Mouse (Mus musculus) limb, embryonic 11.5 days (tissue): ENCODE measurements around the gene Wdfy3. TPM values are rescaled to one million over a fixed set of nuclear protein-coding genes. Genes with fewer than 3 reads are reported as not detected.

Experiments
- ATAC-seq: fragments of 200-750 bp; cut with Nextera tagmentation; 2 replicates; pipeline ENCODE4 v1.8.0; 2017; ENCODE audit warnings: low read depth; ENCODE audit not compliant: insufficient number of reproducible peaks, low FRiP score, low TSS enrichment
- DNase-seq: peaks from one replicate; pipeline ENCODE4 v3.0.0-alpha.2; 2015; ENCODE audit warnings: low spot score
- H3K27ac ChIP-seq: fragments of 300-500 bp; sonication (generic); replicated peaks from 2 replicates; pipeline ENCODE4 v1.5.1; 2014; ENCODE audit warnings: low read depth, mild to moderate bottlenecking, low read length
- H3K27me3 ChIP-seq: fragments of 300-500 bp; sonication (generic); 2 replicates; pipeline ENCODE4 v1.6.1; 2014; ENCODE audit warnings: mild to moderate bottlenecking, low read length, mixed read lengths; ENCODE audit not compliant: control insufficient read depth, insufficient read depth
- H3K36me3 ChIP-seq: fragments of 300-500 bp; sonication (generic); 2 replicates; pipeline ENCODE4 v1.6.1; 2014; ENCODE audit warnings: mild to moderate bottlenecking, low read length, moderate library complexity, mixed read lengths; ENCODE audit not compliant: control insufficient read depth, insufficient read depth
- H3K4me1 ChIP-seq: fragments of 300-500 bp; sonication (generic); 2 replicates; pipeline ENCODE4 v1.6.1; 2014; ENCODE audit warnings: low read length, mixed read lengths; ENCODE audit not compliant: control insufficient read depth, insufficient read depth
- H3K4me2 ChIP-seq: fragments of 300-500 bp; sonication (generic); 2 replicates; pipeline ENCODE4 v1.6.1; 2014; ENCODE audit warnings: low read depth, mild to moderate bottlenecking, moderate library complexity; ENCODE audit not compliant: severe bottlenecking
- H3K4me3 ChIP-seq: fragments of 300-500 bp; sonication (generic); 2 replicates; pipeline ENCODE4 v1.5.1; 2014; ENCODE audit warnings: low read depth, low read length
- H3K9ac ChIP-seq: fragments of 300-500 bp; sonication (generic); 2 replicates; pipeline ENCODE4 v1.6.1; 2014; ENCODE audit warnings: mild to moderate bottlenecking, low read length
- H3K9me3 ChIP-seq: fragments of 300-500 bp; sonication (generic); 2 replicates; pipeline ENCODE4 v1.6.1; 2016; ENCODE audit warnings: low read length; ENCODE audit not compliant: control insufficient read depth
- WGBS: fragments of 180-500 bp; shearing (Covaris S2); extraction: QIAGEN DNeasy Blood & Tissue Kit; methylation state at CpG from one replicate; pipeline ENCODE4 v1.1.7; 2014; 5-methylcytosine and 5-hydroxymethylcytosine counted together
- polyA plus RNA-seq: library from polyadenylated mRNA; unstranded; fragments of >200 nt; fragmentation: Nextera tagmentation; extraction: Ambion mirVana; gene quantifications from 2 replicates; pipeline ENCODE4 v1.2.1, GENCODE M21; 2014

Wdfy3 gene
- polyA plus RNA-seq, 1 experiment from 2014 or later, result 16.5 TPM

DNA sequence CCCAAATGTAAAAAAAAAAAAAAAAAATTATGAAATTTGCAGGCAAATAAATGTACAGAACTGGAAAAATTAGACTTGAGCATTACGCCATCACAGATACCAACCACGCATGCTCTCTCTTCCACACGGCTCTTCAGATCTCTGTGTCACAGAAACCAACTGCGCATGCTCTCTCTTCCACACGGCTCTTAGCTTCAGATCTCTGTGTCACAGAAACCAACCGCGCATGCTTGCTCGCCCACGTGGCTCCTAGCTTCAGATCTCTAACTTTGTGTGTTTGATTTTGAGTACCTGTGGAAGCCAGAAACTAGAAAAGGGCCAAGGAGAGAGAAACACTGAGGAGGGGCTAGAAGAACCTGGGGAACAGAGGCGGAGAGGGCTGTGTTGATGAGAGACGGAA is 46.3 kb downstream of the Wdfy3 start:
- Histone ChIP-seq H3K36me3 (peaks cover 5% of the 10 kb centered on the region), H3K4me3 (no peak overlapping the region), H3K9ac (no peak overlapping the region), H3K4me2 (no peak overlapping the region), H3K9me3 (no peaks in the 10 kb centered on the region), H3K27ac (no peak overlapping the region), H3K4me1 (no peaks in the 10 kb centered on the region), H3K27me3 (no peaks in the 10 kb centered on the region)
- no peak for ATAC-seq
- DNase-seq, result no peak
- WGBS, result 94% methylated on average over 11 of the region's 11 CpGs

DNA sequence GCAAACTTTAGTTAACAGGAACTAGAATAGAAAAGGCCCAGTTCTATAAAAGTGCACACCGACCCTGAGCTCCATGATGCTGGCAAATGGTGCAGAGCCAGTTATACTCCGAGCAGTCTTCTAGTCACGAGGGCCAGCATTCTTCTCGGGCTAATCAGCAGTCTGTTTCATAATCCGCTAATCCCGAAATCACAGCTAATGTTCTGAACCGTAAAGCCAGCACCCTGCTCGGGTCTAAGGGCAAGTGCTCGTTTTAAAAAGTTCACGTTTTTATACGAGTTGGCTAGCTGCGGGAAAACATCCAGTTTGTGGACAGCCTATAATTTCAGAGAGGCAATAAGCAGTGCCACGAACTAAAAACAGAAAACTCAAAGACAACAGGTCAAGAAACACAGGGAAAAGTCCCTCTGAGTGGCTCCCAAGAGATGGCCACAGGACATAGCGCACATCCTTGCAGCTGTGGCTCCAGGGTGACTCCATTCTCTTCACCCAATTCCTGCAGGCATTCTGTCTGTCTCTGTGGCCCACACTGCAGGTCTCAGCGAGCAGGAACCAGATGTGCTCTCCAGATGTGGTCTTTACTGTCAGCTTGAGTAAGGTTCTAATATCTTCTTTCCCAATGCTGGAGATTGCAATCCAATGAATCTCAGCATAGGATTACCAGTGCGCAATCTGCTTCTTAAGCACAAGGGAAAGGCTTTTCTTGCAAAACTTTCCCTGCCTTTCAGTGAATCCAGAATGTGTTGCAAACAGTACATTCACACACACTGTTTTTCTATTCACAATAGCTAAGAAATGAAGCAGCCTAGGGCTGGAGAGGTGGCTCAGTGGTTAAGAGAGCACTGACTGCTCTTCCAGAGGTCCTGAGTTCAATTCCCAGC is 47.5 kb downstream of the Wdfy3 start:
- Histone ChIP-seq H3K9me3 (no peaks in the 10 kb centered on the region), H3K27ac (no peak overlapping the region), H3K4me3 (no peak overlapping the region), H3K27me3 (no peaks in the 10 kb centered on the region), H3K4me1 (no peaks in the 10 kb centered on the region), H3K4me2 (no peak overlapping the region), H3K9ac (no peak overlapping the region), H3K36me3 (peaks cover 5% of the 10 kb centered on the region)
- no peak for ATAC-seq
- DNase-seq, result no peak
- WGBS, result 85% methylated on average over 16 of the region's 16 CpGs

DNA sequence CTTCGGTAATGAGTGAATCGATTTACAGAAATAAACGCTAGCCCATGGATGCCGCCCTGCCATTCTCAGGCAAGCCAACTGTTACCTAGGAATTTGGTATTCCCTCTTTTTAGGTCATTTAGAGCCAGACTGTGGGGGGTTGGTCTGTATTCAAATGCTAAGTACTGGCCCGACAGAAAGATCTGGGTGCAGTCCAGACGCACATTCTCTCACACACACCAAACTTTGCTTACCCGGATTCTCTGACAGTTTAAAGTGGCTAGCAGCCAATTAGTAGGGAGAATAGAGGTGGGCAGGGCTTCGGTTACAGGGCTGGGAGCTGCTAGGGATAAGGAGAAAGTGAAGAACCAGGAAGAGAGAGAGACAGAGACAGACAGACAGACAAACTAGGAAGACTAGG is 55.5 kb downstream of the Wdfy3 start:
- ATAC-seq, result no peak
- no peak overlapping the region for H3K4me2 ChIP-seq
- WGBS, result 92% methylated on average over 8 of the region's 8 CpGs
- H3K9ac ChIP-seq, result no peak overlapping the region
- no peak overlapping the region for H3K27ac ChIP-seq
- 0 out of 2 replicates have a peak, but pooled peaks cover 2% of the 10 kb centered on the region for H3K9me3 ChIP-seq
- H3K4me1 ChIP-seq, result no peaks in the 10 kb centered on the region
- no peaks in the 10 kb centered on the region for H3K36me3 ChIP-seq
- no peaks in the 10 kb centered on the region for H3K27me3 ChIP-seq
- H3K4me3 ChIP-seq, result no peak overlapping the region
- DNase-seq, result no peak

GRCm38 (mm10) chr5:102013781-102014180 is 55.9 kb downstream of the Wdfy3 start:
- 0 out of 2 replicates have a peak, but pooled peaks cover 2% of the 10 kb centered on the region for H3K9me3 ChIP-seq
- no peak overlapping the region for H3K4me3 ChIP-seq
- H3K36me3 ChIP-seq, result no peaks in the 10 kb centered on the region
- H3K4me1 ChIP-seq, result no peaks in the 10 kb centered on the region
- WGBS, result 93% methylated on average over 7 of the region's 7 CpGs
- no peak overlapping the region for H3K9ac ChIP-seq
- H3K27ac ChIP-seq, result no peak overlapping the region
- DNase-seq, result no peak
- ATAC-seq, result no peak
- H3K4me2 ChIP-seq, result no peak overlapping the region
- H3K27me3 ChIP-seq, result no peaks in the 10 kb centered on the region

DNA sequence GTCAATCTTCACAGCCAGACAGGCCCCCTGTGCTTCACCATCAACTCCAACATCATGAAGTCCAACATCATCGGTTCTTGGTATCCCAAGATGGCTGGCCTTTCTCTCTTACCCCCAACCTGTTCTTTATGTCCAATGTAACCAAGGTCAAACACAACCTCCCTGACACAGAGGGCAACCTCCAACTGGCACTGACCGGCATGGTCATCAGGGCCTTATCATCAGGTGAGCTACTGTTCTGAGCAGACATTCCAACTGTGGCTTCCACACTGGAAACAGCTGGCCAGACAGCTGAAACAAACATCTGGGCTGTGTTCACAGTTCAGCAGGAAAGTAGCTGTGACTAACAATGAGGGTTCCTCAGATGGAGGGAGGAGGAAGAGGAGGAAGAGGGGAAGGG is 58.8 kb downstream of the Wdfy3 start:
- Histone ChIP-seq H3K27me3 (no peaks in the 10 kb centered on the region), H3K4me1 (no peaks in the 10 kb centered on the region), H3K4me3 (no peak overlapping the region), H3K9ac (no peak overlapping the region), H3K4me2 (no peak overlapping the region), H3K9me3 (0 out of 2 replicates have a peak, but pooled peaks cover 2% of the 10 kb centered on the region), H3K36me3 (no peaks in the 10 kb centered on the region), H3K27ac (no peak overlapping the region)
- DNase-seq (no peak), ATAC-seq (no peak)
- WGBS, result 95% methylated on average over 2 of the region's 2 CpGs

- H3K36me3 ChIP-seq, result no peaks in the 10 kb centered on the region
- no peak overlapping the region for H3K9ac ChIP-seq
- H3K4me2 ChIP-seq, result no peak overlapping the region
- no peaks in the 10 kb centered on the region for H3K4me1 ChIP-seq
- no peak for ATAC-seq
- no peak overlapping the region for H3K27ac ChIP-seq
- 0 out of 2 replicates have a peak, but pooled peaks cover 2% of the 10 kb centered on the region for H3K9me3 ChIP-seq
- no peak overlapping the region for H3K4me3 ChIP-seq
- WGBS, result 90% methylated on average over 6 of the region's 6 CpGs
- no peak for DNase-seq
- no peaks in the 10 kb centered on the region for H3K27me3 ChIP-seq
Measured at GRCm38 (mm10) chr5:102009606-102010005, 60.1 kb downstream of the Wdfy3 start.

- 88% methylated on average over 7 of the region's 7 CpGs for WGBS
- no peak overlapping the region for H3K9ac ChIP-seq
- DNase-seq (no peak), ATAC-seq (no peak)
- H3K27ac ChIP-seq, result no peak overlapping the region
- H3K4me1 ChIP-seq, result no peaks in the 10 kb centered on the region
- H3K36me3 ChIP-seq, result no peaks in the 10 kb centered on the region
- no peak overlapping the region for H3K4me3 ChIP-seq
- no peaks in the 10 kb centered on the region for H3K9me3 ChIP-seq
- H3K27me3 ChIP-seq, result no peaks in the 10 kb centered on the region
- H3K4me2 ChIP-seq, result no peak overlapping the region
Measured at GRCm38 (mm10) chr5:102008712-102009111, 61.0 kb downstream of the Wdfy3 start.

DNA sequence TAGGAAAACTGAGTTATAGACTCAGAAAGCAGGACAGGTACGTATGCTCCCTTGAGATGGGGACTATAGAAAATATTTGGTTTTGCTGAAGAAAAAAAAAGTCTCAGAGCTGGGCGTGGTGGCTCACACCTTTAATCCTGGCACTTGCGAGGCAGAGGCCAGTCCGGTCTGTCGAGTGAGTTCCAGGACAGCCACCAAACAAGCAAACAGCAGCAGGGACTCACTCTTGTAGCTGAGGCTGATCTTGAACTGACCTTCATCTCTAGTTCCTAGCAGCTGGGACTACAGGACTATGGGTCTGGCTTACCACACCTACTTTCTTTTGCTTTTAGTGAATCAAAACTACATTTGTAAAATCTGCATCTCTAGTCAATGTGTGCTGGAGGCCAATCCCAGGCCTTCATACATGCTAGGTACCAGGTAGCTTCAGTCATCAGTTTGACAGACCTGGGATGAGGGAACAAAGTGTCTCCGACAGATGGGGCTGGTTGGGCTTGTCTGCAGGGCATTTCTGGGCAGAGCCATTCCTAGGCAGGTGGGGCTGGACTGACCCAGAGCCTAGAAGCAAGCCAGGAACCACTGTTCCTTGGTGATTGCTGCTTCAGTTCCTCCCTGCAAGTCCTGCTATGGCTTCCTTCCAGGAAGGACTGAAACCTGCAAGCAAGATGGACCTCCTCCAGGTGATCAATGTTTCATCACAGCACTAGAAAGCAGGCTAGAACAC is 63.3 kb downstream of the Wdfy3 start:
- H3K4me1 ChIP-seq, result no peaks in the 10 kb centered on the region
- no peak overlapping the region for H3K27ac ChIP-seq
- ATAC-seq, result no peak
- no peak overlapping the region for H3K4me3 ChIP-seq
- no peak for DNase-seq
- 90% methylated on average over 6 of the region's 6 CpGs for WGBS
- no peaks in the 10 kb centered on the region for H3K9me3 ChIP-seq
- no peak overlapping the region for H3K4me2 ChIP-seq
- H3K9ac ChIP-seq, result no peak overlapping the region
- H3K27me3 ChIP-seq, result no peaks in the 10 kb centered on the region
- H3K36me3 ChIP-seq, result no peaks in the 10 kb centered on the region
